Mouse (Mus musculus) monocyte, adult 5-6 weeks (primary cell): Measurements from ENCODE around the gene Gm5849. TPM values are rescaled to one million over a fixed set of nuclear protein-coding genes. Genes with fewer than 3 reads are reported as not detected.
"Not testable (repeated sequence)": the region's sequence is repeated elsewhere in the genome, so short reads cannot be mapped to it uniquely, and the experiment has no call there.

ENCODE experiments used
- ATAC-seq: fragments of 153-309, 156-312 bp; replicated peaks from 2 replicates; pipeline ENCODE4 v1.8.0; 2017; ENCODE audit warnings: mild to moderate bottlenecking; ENCODE audit not compliant: low TSS enrichment, insufficient number of reproducible peaks, severe bottlenecking, poor library complexity, low FRiP score
- total RNA-seq: library from RNA; stranded (forward); fragments of 200-1000, 200-491, 200-594 nt; gene quantifications from 3 replicates; pipeline ENCODE4 v1.2.3, GENCODE M21; 2017

Gm5849 gene
- not detected in 3 replicates for total RNA-seq

- not testable (repeated sequence) for ATAC-seq
Measured at GRCm38 (mm10) chr3:90777776-90778175, at the start of gene Gm5849. Gene Gm5849, minus strand, starts transcription at chr3:90777876.

- ATAC-seq: no peak
Measured at GRCm38 (mm10) chr3:90749658-90750057, 28.0 kb downstream of the Gm5849 start.

- ATAC-seq: no peak
Measured at GRCm38 (mm10) chr3:90726606-90727005, 51.1 kb downstream of the Gm5849 start, which contains the start of gene Pglyrp4. Gene Pglyrp4, plus strand, starts transcription at chr3:90726906.

Other genes starting within 250 kb of the Gm5849 start
- not detected in 3 replicates for gene S100a16, start 240.6 kb downstream of the Gm5849 start, total RNA-seq
- gene S100a3, start 217.3 kb downstream of the Gm5849 start, total RNA-seq: not detected in 3 replicates
- gene S100a2, start 187.6 kb downstream of the Gm5849 start, total RNA-seq: not detected in 3 replicates
- not detected in 3 replicates for gene Gm42674, start 176.0 kb downstream of the Gm5849 start, total RNA-seq
- 562 to 1,115 TPM (median 1,082 TPM) in 3 replicates for gene S100a4, start 174.1 kb downstream of the Gm5849 start, total RNA-seq
- gene S100a5, start 169.4 kb downstream of the Gm5849 start, total RNA-seq: not detected in 3 replicates
- 318 to 564 TPM (median 521 TPM) in 3 replicates for gene S100a6, start 165.0 kb downstream of the Gm5849 start, total RNA-seq
- 0.58 TPM in 1 of 3 replicates, not detected in the others for gene S100a7a, start 123.9 kb downstream of the Gm5849 start, total RNA-seq
- 3.4 to 52.7 TPM (median 15.1 TPM) in 3 replicates for gene S100a8, start 108.9 kb downstream of the Gm5849 start, total RNA-seq
- gene S100a9, start 82.2 kb downstream of the Gm5849 start, total RNA-seq: 6.2 to 33.7 TPM (median 31.4 TPM) in 3 replicates
- not detected in 3 replicates for gene Pglyrp4, start 51.0 kb downstream of the Gm5849 start, total RNA-seq